Comparison of ENCODE assay signal across 9 mouse cellular contexts in genomic region chr16:16253326-16254074, GRCm38 (mm10). TPM values are rescaled to one million over a fixed set of nuclear protein-coding genes. Genes with fewer than 3 reads are reported as not detected.
DNase-seq lines count a peak whose midpoint lies in the region; ATAC-seq lines count a peak whose summit lies in the region.
"Had no signal": no experiment of that assay in that cellular context is flagged by ENCODE, and none has a peak within 500 bp of the region (broad histone marks: within the 10 kb centered on the region; RNA-seq: fewer than 3 reads in every experiment).

No protein-coding gene starts in this region.

- H3K27me3 ChIP-seq in liver, embryonic 11.5 days (replicated peaks; ENCODE audit: control insufficient read depth, insufficient read depth, low read length), result no peaks in the 10 kb centered on the region
- H3K27me3 ChIP-seq in embryonic facial prominence, embryonic 14.5 days (replicated peaks; ENCODE audit: control insufficient read depth, insufficient read depth, low read length), result no peaks in the 10 kb centered on the region
- H3K27me3 ChIP-seq: liver, embryonic 15.5 days had no signal

- 54% methylated on average over 4 of the region's 4 CpGs for WGBS in liver, embryonic 11.5 days
- WGBS in embryonic facial prominence, embryonic 14.5 days, result 36% methylated on average over 4 of the region's 4 CpGs

- ATAC-seq in liver, embryonic 11.5 days (replicated peaks; ENCODE audit: low FRiP score), result no peak
- ATAC-seq in embryonic facial prominence, embryonic 14.5 days (ENCODE audit: low read depth), result peak; percentile 44; the same call in 1 of the 2 replicates
- no peak for ATAC-seq in monocyte, adult 5-6 weeks (replicated peaks; ENCODE audit: insufficient number of reproducible peaks, low FRiP score, low TSS enrichment, poor library complexity, severe bottlenecking)

- H3K27ac ChIP-seq in liver, embryonic 11.5 days (ENCODE audit: low read depth, low read length), result no peak overlapping the region
- no peak overlapping the region for H3K27ac ChIP-seq in embryonic facial prominence, embryonic 14.5 days (replicated peaks; ENCODE audit: low read depth, low read length)
- H3K27ac ChIP-seq: liver, embryonic 15.5 days had no signal

- H3K4me3 ChIP-seq in liver, embryonic 11.5 days (ENCODE audit: low read depth, low read length), result no peak overlapping the region
- H3K4me3 ChIP-seq in embryonic facial prominence, embryonic 14.5 days (ENCODE audit: low read depth, low read length), result no peak overlapping the region
- H3K4me3 ChIP-seq: liver, embryonic 15.5 days had no signal

- H3K4me2 ChIP-seq in liver, embryonic 11.5 days, result no peak overlapping the region
- H3K4me2 ChIP-seq in embryonic facial prominence, embryonic 14.5 days (ENCODE audit: low read depth, low read length), result no peak overlapping the region
- H3K4me2 ChIP-seq: liver, embryonic 15.5 days had no signal

- DNase-seq in liver, embryonic 11.5 days (ENCODE audit: low spot score), result peak; percentile 32
- DNase-seq in liver, result no peak
- DNase-seq in embryonic facial prominence, embryonic 14.5 days (ENCODE audit: low spot score), result peak; percentile 18
- peak; percentile 61 for DNase-seq in heart, adult 8-10 months (ENCODE audit: low spot score)
- peak; percentile 7 to 39 for DNase-seq in lung, postnatal 4 days
- DNase-seq in spleen, postnatal 10 days (ENCODE audit: low spot score in 2 of 2), result no peak
- DNase-seq in left cerebral cortex, adult 11 months (ENCODE audit: low spot score), result no peak

- no peaks in the 10 kb centered on the region for H3K36me3 ChIP-seq in liver, embryonic 11.5 days (ENCODE audit: control insufficient read depth, insufficient read depth, low read length)
- no peaks in the 10 kb centered on the region for H3K36me3 ChIP-seq in embryonic facial prominence, embryonic 14.5 days (ENCODE audit: control insufficient read depth, insufficient read depth, low read length)
- H3K36me3 ChIP-seq: liver, embryonic 15.5 days had no signal

- H3K4me1 ChIP-seq in liver, embryonic 11.5 days (replicated peaks; ENCODE audit: control insufficient read depth, insufficient read depth, low read length), result no peaks in the 10 kb centered on the region
- 0 out of 2 replicates have a peak, but pooled peaks cover 3% of the 10 kb centered on the region for H3K4me1 ChIP-seq in embryonic facial prominence, embryonic 14.5 days (ENCODE audit: control insufficient read depth, insufficient read depth, low read length)
- H3K4me1 ChIP-seq: liver, embryonic 15.5 days had no signal

- H3K9ac ChIP-seq in liver, embryonic 11.5 days (ENCODE audit: low read depth, low read length), result no peak overlapping the region
- no peak overlapping the region for H3K9ac ChIP-seq in embryonic facial prominence, embryonic 14.5 days (ENCODE audit: low read depth, low read length)
- H3K9ac ChIP-seq: liver, embryonic 15.5 days had no signal

- no peaks in the 10 kb centered on the region for H3K9me3 ChIP-seq in liver, embryonic 11.5 days (ENCODE audit: control insufficient read depth, low read length)
- H3K9me3 ChIP-seq in embryonic facial prominence, embryonic 14.5 days (ENCODE audit: control insufficient read depth, low read length), result no peaks in the 10 kb centered on the region
- H3K9me3 ChIP-seq: liver, embryonic 15.5 days had no signal

RNA-seq across cellular contexts. Expression of gene Pkp2, which starts 40.4 kb away (rescaled TPM):
- polyA plus RNA-seq in liver, embryonic 11.5 days (2014; fragmentation: Nextera tagmentation; extraction: Ambion mirVana), result 7.1 and 8.1 TPM in 2 replicates
- polyA plus RNA-seq in embryonic facial prominence, embryonic 14.5 days (2014; fragmentation: Nextera tagmentation; extraction: Ambion mirVana), result 3.7 and 4.6 TPM in 2 replicates
- 100 to 1,000 TPM; 140 to 155 (median 148) TPM for total RNA-seq in heart, adult 8-10 months (2022)
- 0.97 to 1.7 TPM in 2 of 3 replicates, not detected in the other for total RNA-seq in monocyte, adult 5-6 weeks (2017)

RNA-seq across cellular contexts. Expression of gene Yars2, which starts 49.3 kb away (rescaled TPM):
- polyA plus RNA-seq in liver, embryonic 11.5 days (2014; fragmentation: Nextera tagmentation; extraction: Ambion mirVana), result 62.9 and 67.1 TPM in 2 replicates
- polyA plus RNA-seq in embryonic facial prominence, embryonic 14.5 days (2014; fragmentation: Nextera tagmentation; extraction: Ambion mirVana), result 33.0 and 33.3 TPM in 2 replicates
- total RNA-seq in heart, adult 8-10 months (2022), result 10 to 100 TPM; 40.2 to 43.6 (median 42.0) TPM
- 4.9 to 16.2 TPM (median 8.0 TPM) in 3 replicates for total RNA-seq in monocyte, adult 5-6 weeks (2017)

Comparison
In these comparisons a context has a peak if more than half of its experiments do, and no peak if none do; other contexts are left out.
1. DNase-seq: peak in liver, embryonic 11.5 days (single experiment), embryonic facial prominence, embryonic 14.5 days (single experiment), heart, adult 8-10 months (single experiment) and lung, postnatal 4 days (2 of 2); none in liver (single experiment), spleen, postnatal 10 days (0 of 2) and left cerebral cortex, adult 11 months (single experiment).
2. RNA of gene Pkp2, which starts 40.4 kb away (total RNA-seq): 140 to 155 TPM in heart, adult 8-10 months; 0.97 to 1.7 TPM in monocyte, adult 5-6 weeks; every median in the first group is over 10 times any median in the second.